Mouse (Mus musculus): ENCODE measurements at regions not wholly inside any gene's neighbourhood (a gene's known extent, or its start where the extent isn't known, plus 50 kb on each side); places are given as distances from the start of the nearest gene placed in this dataset.

- 10% methylated on average over 1 of the region's 1 CpGs for WGBS (ENCODE audit: insufficient replicate concordance)
- no peak overlapping the region for H3K9ac ChIP-seq (ENCODE audit: low read depth, low read length)
- ATAC-seq (replicated peaks; ENCODE audit: insufficient number of reproducible peaks, low FRiP score, low TSS enrichment) = no peak
- no peak overlapping the region for H3K27ac ChIP-seq (ENCODE audit: low read depth, low read length)
- H3K36me3 ChIP-seq (ENCODE audit: control insufficient read depth, insufficient read depth, low read length) = no peaks in the 10 kb centered on the region
- no peaks in the 10 kb centered on the region for H3K9me3 ChIP-seq (replicated peaks; ENCODE audit: control insufficient read depth, low read length)
- H3K27me3 ChIP-seq (ENCODE audit: control insufficient read depth, insufficient read depth, low read length) = no peaks in the 10 kb centered on the region
- H3K4me1 ChIP-seq (ENCODE audit: control insufficient read depth, insufficient read depth, low read length) = 0 out of 2 replicates have a peak, but pooled peaks cover 3% of the 10 kb centered on the region
- no peak overlapping the region for H3K4me2 ChIP-seq
- H3K4me3 ChIP-seq (ENCODE audit: low read depth, low read length) = no peak overlapping the region
Measured at GRCm38 (mm10) chr13:69944651-69945050, 142.5 kb downstream of the Med10 start.

- Histone ChIP-seq H3K27me3 (ENCODE audit: control insufficient read depth, insufficient read depth, low read length) (no peaks in the 10 kb centered on the region), H3K4me2 (no peak overlapping the region), H3K9me3 (replicated peaks; ENCODE audit: control insufficient read depth, low read length) (peaks cover 3% of the 10 kb centered on the region; the same call in 1 of the 2 replicates), H3K4me1 (ENCODE audit: control insufficient read depth, insufficient read depth, low read length) (0 out of 2 replicates have a peak, but pooled peaks cover 3% of the 10 kb centered on the region), H3K36me3 (ENCODE audit: control insufficient read depth, insufficient read depth, low read length) (no peaks in the 10 kb centered on the region), H3K4me3 (ENCODE audit: low read depth, low read length) (no peak overlapping the region), H3K9ac (ENCODE audit: low read depth, low read length) (no peak overlapping the region), H3K27ac (ENCODE audit: low read depth, low read length) (no peak overlapping the region)
- 36% methylated on average over 7 of the region's 7 CpGs for WGBS (ENCODE audit: insufficient replicate concordance)
- ATAC-seq (replicated peaks; ENCODE audit: insufficient number of reproducible peaks, low FRiP score, low TSS enrichment) = no peak
Measured at GRCm38 (mm10) chr13:69946615-69947014, 144.4 kb downstream of the Med10 start.

DNA sequence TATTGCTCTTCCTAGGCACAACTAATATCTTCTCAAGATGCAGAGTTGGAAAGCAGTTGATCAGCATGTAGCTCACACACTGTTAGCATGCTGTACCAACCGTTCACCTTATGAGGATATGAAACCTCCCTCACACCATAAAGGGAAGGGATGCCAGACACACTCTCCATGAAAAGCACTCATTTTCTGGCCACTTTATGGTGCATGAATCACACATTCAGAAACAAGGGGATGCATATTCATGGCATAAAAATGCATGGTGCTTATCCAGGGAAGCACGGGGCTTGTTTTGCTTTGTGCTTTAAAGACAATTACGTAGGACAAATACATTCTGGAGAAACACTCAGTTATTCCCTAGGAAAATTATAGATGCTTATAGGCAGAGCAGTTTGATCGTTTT, 149.9 kb downstream of the Med10 start:
- Histone ChIP-seq H3K4me2 (no peak overlapping the region), H3K9ac (ENCODE audit: low read depth, low read length) (no peak overlapping the region), H3K9me3 (replicated peaks; ENCODE audit: control insufficient read depth, low read length) (peaks cover 3% of the 10 kb centered on the region; the same call in 1 of the 2 replicates), H3K4me1 (ENCODE audit: control insufficient read depth, insufficient read depth, low read length) (no peaks in the 10 kb centered on the region), H3K27me3 (ENCODE audit: control insufficient read depth, insufficient read depth, low read length) (no peaks in the 10 kb centered on the region), H3K36me3 (ENCODE audit: control insufficient read depth, insufficient read depth, low read length) (no peaks in the 10 kb centered on the region), H3K27ac (ENCODE audit: low read depth, low read length) (no peak overlapping the region), H3K4me3 (ENCODE audit: low read depth, low read length) (no peak overlapping the region)
- no peak for ATAC-seq (replicated peaks; ENCODE audit: insufficient number of reproducible peaks, low FRiP score, low TSS enrichment)
- 75% methylated on average over 4 of the region's 4 CpGs for WGBS (ENCODE audit: insufficient replicate concordance)

- H3K9me3 ChIP-seq (replicated peaks; ENCODE audit: control insufficient read depth, low read length) = peaks cover 3% of the 10 kb centered on the region; the same call in 1 of the 2 replicates
- WGBS (ENCODE audit: insufficient replicate concordance) = 78% methylated on average over 5 of the region's 5 CpGs
- no peak for ATAC-seq (replicated peaks; ENCODE audit: insufficient number of reproducible peaks, low FRiP score, low TSS enrichment)
- no peak overlapping the region for H3K4me3 ChIP-seq (ENCODE audit: low read depth, low read length)
- no peak overlapping the region for H3K9ac ChIP-seq (ENCODE audit: low read depth, low read length)
- no peaks in the 10 kb centered on the region for H3K4me1 ChIP-seq (ENCODE audit: control insufficient read depth, insufficient read depth, low read length)
- no peak overlapping the region for H3K27ac ChIP-seq (ENCODE audit: low read depth, low read length)
- no peaks in the 10 kb centered on the region for H3K36me3 ChIP-seq (ENCODE audit: control insufficient read depth, insufficient read depth, low read length)
- no peak overlapping the region for H3K4me2 ChIP-seq
- no peaks in the 10 kb centered on the region for H3K27me3 ChIP-seq (ENCODE audit: control insufficient read depth, insufficient read depth, low read length)
Measured at GRCm38 (mm10) chr13:69954171-69954570, 152.0 kb downstream of the Med10 start.

DNA sequence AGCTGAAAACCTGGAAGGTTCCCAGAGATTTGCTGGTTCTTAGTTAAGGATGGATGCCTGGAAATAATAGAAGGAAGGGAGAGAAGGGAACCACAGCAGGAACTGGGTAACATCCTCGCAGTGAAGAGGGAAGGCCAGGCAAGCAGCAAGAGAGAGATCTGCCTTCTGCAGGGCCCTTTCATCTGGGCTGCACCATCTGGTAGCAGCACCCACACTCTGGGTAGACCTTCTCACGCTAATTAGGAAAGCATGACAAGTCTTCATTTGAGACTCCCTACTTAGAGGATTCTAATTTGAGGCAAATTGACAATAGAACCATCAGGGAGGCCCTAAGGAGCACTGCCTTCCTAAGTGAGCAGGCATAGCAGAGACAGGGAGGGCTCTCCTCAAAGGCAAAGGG, 153.3 kb downstream of the Med10 start:
- H3K4me1 ChIP-seq (ENCODE audit: control insufficient read depth, insufficient read depth, low read length) = no peaks in the 10 kb centered on the region
- no peaks in the 10 kb centered on the region for H3K27me3 ChIP-seq (ENCODE audit: control insufficient read depth, insufficient read depth, low read length)
- no peak for ATAC-seq (replicated peaks; ENCODE audit: insufficient number of reproducible peaks, low FRiP score, low TSS enrichment)
- H3K4me3 ChIP-seq (ENCODE audit: low read depth, low read length) = no peak overlapping the region
- H3K9me3 ChIP-seq (replicated peaks; ENCODE audit: control insufficient read depth, low read length) = no peaks in the 10 kb centered on the region
- no peak overlapping the region for H3K27ac ChIP-seq (ENCODE audit: low read depth, low read length)
- WGBS (ENCODE audit: insufficient replicate concordance) = 60% methylated on average over 2 of the region's 2 CpGs
- H3K36me3 ChIP-seq (ENCODE audit: control insufficient read depth, insufficient read depth, low read length) = no peaks in the 10 kb centered on the region
- H3K9ac ChIP-seq (ENCODE audit: low read depth, low read length) = no peak overlapping the region
- H3K4me2 ChIP-seq = no peak overlapping the region

- Histone ChIP-seq H3K4me3 (ENCODE audit: low read depth, low read length) (no peak overlapping the region), H3K9ac (ENCODE audit: low read depth, low read length) (no peak overlapping the region), H3K27ac (ENCODE audit: low read depth, low read length) (no peak overlapping the region), H3K4me1 (ENCODE audit: control insufficient read depth, insufficient read depth, low read length) (no peaks in the 10 kb centered on the region), H3K9me3 (replicated peaks; ENCODE audit: control insufficient read depth, low read length) (no peaks in the 10 kb centered on the region), H3K27me3 (ENCODE audit: control insufficient read depth, insufficient read depth, low read length) (no peaks in the 10 kb centered on the region), H3K4me2 (no peak overlapping the region), H3K36me3 (ENCODE audit: control insufficient read depth, insufficient read depth, low read length) (no peaks in the 10 kb centered on the region)
- 86% methylated on average over 8 of the region's 8 CpGs for WGBS (ENCODE audit: insufficient replicate concordance)
- ATAC-seq (replicated peaks; ENCODE audit: insufficient number of reproducible peaks, low FRiP score, low TSS enrichment) = no peak
Measured at GRCm38 (mm10) chr13:69963944-69964343, 161.7 kb downstream of the Med10 start.

DNA sequence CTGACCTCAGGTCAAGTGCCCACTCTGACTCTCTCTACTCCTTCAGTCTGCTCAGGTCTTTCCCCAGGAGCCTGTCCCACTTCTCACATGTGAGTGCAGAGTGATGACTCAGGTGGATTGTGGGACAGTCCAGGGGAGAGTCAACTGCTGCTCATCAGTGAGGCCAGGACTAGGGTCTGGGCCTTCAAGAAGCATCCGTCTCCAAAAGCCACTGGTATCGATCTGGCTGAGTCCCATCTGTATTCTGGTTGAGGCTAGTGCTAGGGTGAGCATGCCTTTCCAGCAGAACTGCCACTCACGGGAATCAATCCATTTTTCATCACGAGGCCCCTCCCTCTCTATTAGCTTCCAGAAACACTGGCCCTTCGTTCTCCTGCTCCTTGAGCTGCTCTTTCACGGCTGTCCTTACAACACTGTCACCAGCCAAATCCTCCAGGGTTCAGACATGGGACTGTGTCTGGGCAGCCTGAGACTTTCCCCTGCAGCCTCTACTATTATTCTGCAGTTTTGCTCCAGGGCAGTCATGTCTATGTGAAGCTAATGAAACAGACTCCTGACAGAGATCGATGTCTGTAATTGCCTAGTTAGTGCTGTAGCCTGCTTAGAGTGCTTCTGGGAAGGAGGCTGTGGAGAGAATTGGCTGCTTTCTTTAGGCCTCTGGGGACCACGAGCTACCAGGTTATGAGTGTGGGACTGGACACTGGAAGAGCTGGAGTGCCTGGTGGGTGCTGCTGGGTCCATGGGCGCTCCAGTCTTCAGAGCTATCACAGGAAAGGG, 169.3 kb downstream of the Med10 start:
- Histone ChIP-seq H3K9me3 (replicated peaks; ENCODE audit: control insufficient read depth, low read length) (no peaks in the 10 kb centered on the region), H3K4me1 (ENCODE audit: control insufficient read depth, insufficient read depth, low read length) (no peaks in the 10 kb centered on the region), H3K4me3 (ENCODE audit: low read depth, low read length) (no peak overlapping the region), H3K27ac (ENCODE audit: low read depth, low read length) (no peak overlapping the region), H3K36me3 (ENCODE audit: control insufficient read depth, insufficient read depth, low read length) (no peaks in the 10 kb centered on the region), H3K9ac (ENCODE audit: low read depth, low read length) (no peak overlapping the region), H3K4me2 (no peak overlapping the region), H3K27me3 (ENCODE audit: control insufficient read depth, insufficient read depth, low read length) (no peaks in the 10 kb centered on the region)
- ATAC-seq (replicated peaks; ENCODE audit: insufficient number of reproducible peaks, low FRiP score, low TSS enrichment) = no peak
- 59% methylated on average over 9 of the region's 9 CpGs for WGBS (ENCODE audit: insufficient replicate concordance)

GRCm38 (mm10) chr13:69974835-69975234, 172.6 kb downstream of the Med10 start:
- Histone ChIP-seq H3K4me2 (no peak overlapping the region), H3K9ac (ENCODE audit: low read depth, low read length) (no peak overlapping the region), H3K4me3 (ENCODE audit: low read depth, low read length) (no peak overlapping the region), H3K27ac (ENCODE audit: low read depth, low read length) (no peak overlapping the region), H3K9me3 (replicated peaks; ENCODE audit: control insufficient read depth, low read length) (no peaks in the 10 kb centered on the region), H3K4me1 (ENCODE audit: control insufficient read depth, insufficient read depth, low read length) (no peaks in the 10 kb centered on the region), H3K36me3 (ENCODE audit: control insufficient read depth, insufficient read depth, low read length) (no peaks in the 10 kb centered on the region), H3K27me3 (ENCODE audit: control insufficient read depth, insufficient read depth, low read length) (no peaks in the 10 kb centered on the region)
- 64% methylated on average over 5 of the region's 5 CpGs for WGBS (ENCODE audit: insufficient replicate concordance)
- ATAC-seq (replicated peaks; ENCODE audit: insufficient number of reproducible peaks, low FRiP score, low TSS enrichment) = no peak

DNA sequence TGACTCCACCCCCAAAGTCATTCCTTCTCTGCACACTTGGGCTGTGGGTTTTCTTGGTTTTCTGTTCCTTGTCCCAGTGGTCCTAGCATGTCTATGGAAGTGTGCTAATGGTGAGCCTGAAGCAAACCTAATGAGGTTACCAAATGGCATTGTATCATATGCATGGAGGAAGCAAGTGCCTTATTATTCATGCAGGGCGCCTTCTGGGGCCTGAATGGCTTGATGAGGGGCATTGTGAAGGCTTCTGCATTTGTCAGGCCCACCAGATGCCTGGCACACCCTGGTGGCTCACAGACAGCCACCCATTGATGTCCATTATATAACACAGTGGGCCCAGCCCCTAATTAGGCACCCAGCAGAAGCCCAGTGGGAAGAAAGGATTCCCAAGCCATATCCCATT, 182.0 kb downstream of the Med10 start:
- Histone ChIP-seq H3K4me3 (ENCODE audit: low read depth, low read length) (no peak overlapping the region), H3K9ac (ENCODE audit: low read depth, low read length) (no peak overlapping the region), H3K36me3 (ENCODE audit: control insufficient read depth, insufficient read depth, low read length) (no peaks in the 10 kb centered on the region), H3K4me2 (no peak overlapping the region), H3K27me3 (ENCODE audit: control insufficient read depth, insufficient read depth, low read length) (no peaks in the 10 kb centered on the region), H3K27ac (ENCODE audit: low read depth, low read length) (no peak overlapping the region), H3K9me3 (replicated peaks; ENCODE audit: control insufficient read depth, low read length) (no peaks in the 10 kb centered on the region), H3K4me1 (ENCODE audit: control insufficient read depth, insufficient read depth, low read length) (0 out of 2 replicates have a peak, but pooled peaks cover 5% of the 10 kb centered on the region)
- no peak for ATAC-seq (replicated peaks; ENCODE audit: insufficient number of reproducible peaks, low FRiP score, low TSS enrichment)
- WGBS (ENCODE audit: insufficient replicate concordance) = 42% methylated on average over 1 of the region's 1 CpGs

Measured in heart, embryonic 11.5 days (tissue).